Mouse (Mus musculus) neural tube, embryonic 13.5 days (tissue): ENCODE measurements at regions not wholly inside any gene's neighbourhood (a gene's known extent, or its start where the extent isn't known, plus 50 kb on each side); places are given as distances from the start of the nearest gene placed in this dataset.

Experiments
- ATAC-seq: fragments of 200-750 bp; cut with Nextera tagmentation; 2 replicates; pipeline ENCODE4 v1.8.0; 2017; ENCODE audit warnings: low read depth, mild to moderate bottlenecking, moderate TSS enrichment, moderate library complexity
- H3K27ac ChIP-seq: fragments of 300-500 bp; sonication (generic); replicated peaks from 2 replicates; pipeline ENCODE4 v1.5.1; 2015; ENCODE audit warnings: moderate library complexity, mild to moderate bottlenecking, inconsistent platforms
- H3K27me3 ChIP-seq: fragments of 300-500 bp; sonication (generic); 2 replicates; pipeline ENCODE4 v1.6.1; 2015; ENCODE audit warnings: mild to moderate bottlenecking, inconsistent platforms
- H3K36me3 ChIP-seq: fragments of 300-500 bp; sonication (generic); 2 replicates; pipeline ENCODE4 v1.6.1; 2015; ENCODE audit warnings: mild to moderate bottlenecking, inconsistent platforms
- H3K4me1 ChIP-seq: fragments of 300-500 bp; sonication (generic); replicated peaks from 2 replicates; pipeline ENCODE4 v1.6.1; 2015; ENCODE audit warnings: inconsistent platforms
- H3K4me2 ChIP-seq: fragments of 300-500 bp; sonication (generic); 2 replicates; pipeline ENCODE4 v1.6.1; 2015; ENCODE audit warnings: inconsistent platforms, mild to moderate bottlenecking, moderate library complexity
- H3K4me3 ChIP-seq: fragments of 300-500 bp; sonication (generic); 2 replicates; pipeline ENCODE4 v1.5.1; 2015; ENCODE audit warnings: mild to moderate bottlenecking, inconsistent platforms
- H3K9ac ChIP-seq: fragments of 300-500 bp; sonication (generic); 2 replicates; pipeline ENCODE4 v1.6.1; 2015; ENCODE audit warnings: moderate library complexity, mild to moderate bottlenecking, inconsistent platforms
- H3K9me3 ChIP-seq: fragments of 300-500 bp; sonication (generic); 2 replicates; pipeline ENCODE4 v1.6.1; 2016; ENCODE audit warnings: inconsistent platforms
- whole genome bisulfite sequencing: fragments of 180-500 bp; shearing (Covaris S2); methylation state at CpG from one replicate; pipeline ENCODE4 v1.1.7; 2015; 5-methylcytosine and 5-hydroxymethylcytosine counted together

DNA sequence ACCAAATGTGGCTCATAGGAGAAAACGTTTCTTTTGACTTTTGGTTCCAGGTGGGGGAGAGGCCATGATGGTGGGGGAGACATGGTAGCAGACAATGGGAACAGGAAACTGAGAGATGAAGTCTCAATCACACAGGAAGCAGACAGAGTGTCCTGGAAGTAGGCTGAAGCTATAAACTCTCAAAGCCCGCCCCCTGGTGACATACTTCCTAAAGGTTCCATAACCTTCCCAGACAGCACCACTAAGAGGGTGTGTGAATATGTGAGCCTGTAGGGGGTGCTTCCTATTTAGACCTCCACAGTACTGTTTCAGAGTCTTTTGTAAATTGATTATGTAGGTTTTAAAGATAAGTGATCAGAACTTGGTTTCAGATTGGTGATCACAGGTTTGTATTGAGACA, 284.1 kb upstream of the Slc30a5 start:
- Histone ChIP-seq H3K9ac (no peak overlapping the region), H3K27ac (no peak overlapping the region), H3K4me2 (no peak overlapping the region), H3K27me3 (no peaks in the 10 kb centered on the region), H3K4me1 (no peaks in the 10 kb centered on the region), H3K36me3 (no peaks in the 10 kb centered on the region), H3K9me3 (no peaks in the 10 kb centered on the region), H3K4me3 (no peak overlapping the region)
- ATAC-seq, result no peak
- WGBS, result 82% methylated on average over 2 of the region's 2 CpGs

DNA sequence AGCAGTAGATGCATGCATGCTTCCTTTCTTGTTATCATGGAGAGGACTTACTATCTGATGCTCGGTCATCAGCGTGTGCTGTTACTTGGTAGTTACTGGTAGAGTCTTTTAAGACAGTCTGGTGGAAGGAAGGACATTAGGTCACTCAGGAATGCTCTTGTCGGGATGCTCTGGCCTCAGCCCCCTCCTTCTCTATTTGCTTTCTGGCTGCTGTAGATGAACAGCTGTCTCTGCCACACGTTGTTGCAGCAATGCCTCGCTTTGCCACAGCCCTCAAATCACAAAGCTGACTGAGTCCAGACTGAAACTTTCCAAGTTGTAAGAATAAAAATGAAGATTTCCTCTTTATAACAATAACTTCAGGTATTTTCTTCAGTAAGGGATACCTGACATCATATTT, 282.1 kb upstream of the Slc30a5 start:
- no peaks in the 10 kb centered on the region for H3K4me1 ChIP-seq
- no peak overlapping the region for H3K27ac ChIP-seq
- no peak overlapping the region for H3K4me3 ChIP-seq
- H3K9ac ChIP-seq, result no peak overlapping the region
- no peaks in the 10 kb centered on the region for H3K27me3 ChIP-seq
- no peaks in the 10 kb centered on the region for H3K9me3 ChIP-seq
- no peak for ATAC-seq
- no peaks in the 10 kb centered on the region for H3K36me3 ChIP-seq
- WGBS, result 78% methylated on average over 5 of the region's 5 CpGs
- H3K4me2 ChIP-seq, result no peak overlapping the region

- Histone ChIP-seq H3K4me1 (no peaks in the 10 kb centered on the region), H3K27me3 (no peaks in the 10 kb centered on the region), H3K4me3 (no peak overlapping the region), H3K9ac (no peak overlapping the region), H3K9me3 (no peaks in the 10 kb centered on the region), H3K36me3 (no peaks in the 10 kb centered on the region), H3K27ac (no peak overlapping the region), H3K4me2 (no peak overlapping the region)
- ATAC-seq, result no peak
- WGBS, result 85% methylated on average over 4 of the region's 4 CpGs
Observed at GRCm38 (mm10) chr13:101112176-101112575, 278.9 kb upstream of the Slc30a5 start.

- Histone ChIP-seq H3K4me1 (no peaks in the 10 kb centered on the region), H3K27me3 (no peaks in the 10 kb centered on the region), H3K4me2 (no peak overlapping the region), H3K4me3 (no peak overlapping the region), H3K36me3 (no peaks in the 10 kb centered on the region), H3K27ac (no peak overlapping the region), H3K9me3 (no peaks in the 10 kb centered on the region), H3K9ac (no peak overlapping the region)
- WGBS, result 90% methylated on average over 2 of the region's 2 CpGs
- ATAC-seq, result no peak
Observed at GRCm38 (mm10) chr13:101111773-101112172, 278.5 kb upstream of the Slc30a5 start.

DNA sequence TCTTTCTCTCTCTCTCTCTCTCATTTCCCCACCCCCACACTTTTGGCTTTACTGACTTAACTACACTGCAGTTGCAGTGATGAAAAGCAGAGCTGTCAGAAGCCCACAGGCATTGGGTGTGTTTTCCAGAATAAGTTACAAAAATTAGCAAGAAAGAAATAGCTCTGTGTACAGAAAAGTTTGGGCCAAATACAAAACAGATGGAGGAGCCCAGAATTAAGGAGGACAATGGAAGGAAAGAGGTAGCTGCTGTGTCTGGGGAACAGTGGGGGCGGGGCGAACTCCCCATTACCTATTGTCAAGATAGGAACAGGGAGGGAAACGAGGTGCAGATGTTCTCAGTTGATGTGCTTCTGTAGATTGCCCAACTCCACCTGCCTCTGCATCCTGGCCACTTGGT, 267.4 kb upstream of the Slc30a5 start:
- Histone ChIP-seq H3K27ac (no peak overlapping the region), H3K27me3 (no peaks in the 10 kb centered on the region), H3K4me3 (no peak overlapping the region), H3K9ac (no peak overlapping the region), H3K36me3 (no peaks in the 10 kb centered on the region), H3K4me1 (no peaks in the 10 kb centered on the region), H3K4me2 (no peak overlapping the region), H3K9me3 (no peaks in the 10 kb centered on the region)
- ATAC-seq, result no peak
- 60% methylated on average over 3 of the region's 3 CpGs for WGBS

DNA sequence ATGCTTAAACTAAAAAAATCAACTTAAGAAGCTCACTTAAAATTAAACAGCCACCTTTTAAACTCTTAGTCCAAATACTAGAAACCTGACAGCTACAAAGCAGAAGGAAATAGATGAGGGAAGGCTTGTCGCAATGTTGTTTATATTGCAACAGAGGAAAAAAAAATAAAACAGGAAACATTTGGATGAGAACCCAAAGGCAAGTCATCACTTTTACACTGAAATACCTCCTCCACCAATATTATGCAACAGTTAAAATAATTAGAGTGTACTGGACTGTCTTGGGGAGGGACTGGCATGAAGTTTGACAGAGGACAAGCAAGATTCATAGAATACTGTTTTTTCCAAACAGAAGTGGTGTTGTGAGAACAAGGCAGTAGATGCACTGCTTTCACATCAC, 263.6 kb upstream of the Slc30a5 start:
- Histone ChIP-seq H3K27ac (no peak overlapping the region), H3K27me3 (no peaks in the 10 kb centered on the region), H3K9ac (no peak overlapping the region), H3K9me3 (no peaks in the 10 kb centered on the region), H3K4me1 (peaks cover 5% of the 10 kb centered on the region; the same call in 1 of the 2 replicates), H3K4me2 (no peak overlapping the region), H3K36me3 (no peaks in the 10 kb centered on the region), H3K4me3 (no peak overlapping the region)
- WGBS, result 83% methylated on average over 1 of the region's 1 CpGs
- ATAC-seq, result no peak

DNA sequence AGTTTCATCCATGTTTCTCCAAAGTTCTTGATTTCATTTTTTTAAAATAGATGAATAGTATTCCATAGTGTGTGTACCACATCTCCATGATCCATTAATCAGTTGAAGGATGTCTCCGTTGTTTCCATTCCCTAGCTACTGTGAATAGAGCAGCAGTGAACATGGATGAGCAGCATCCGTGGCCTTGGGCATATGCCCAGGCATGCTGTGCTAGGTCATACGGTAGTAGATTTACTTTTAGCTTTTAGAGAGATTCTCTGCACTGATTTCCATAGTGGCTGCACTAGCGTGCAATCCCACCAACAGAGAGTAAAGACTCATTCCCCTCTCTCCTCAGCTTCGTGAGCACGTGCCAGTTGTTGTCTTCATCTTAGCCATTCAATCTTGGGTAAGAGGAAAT, 263.0 kb upstream of the Slc30a5 start:
- 82% methylated on average over 6 of the region's 6 CpGs for WGBS
- ATAC-seq, result no peak

DNA sequence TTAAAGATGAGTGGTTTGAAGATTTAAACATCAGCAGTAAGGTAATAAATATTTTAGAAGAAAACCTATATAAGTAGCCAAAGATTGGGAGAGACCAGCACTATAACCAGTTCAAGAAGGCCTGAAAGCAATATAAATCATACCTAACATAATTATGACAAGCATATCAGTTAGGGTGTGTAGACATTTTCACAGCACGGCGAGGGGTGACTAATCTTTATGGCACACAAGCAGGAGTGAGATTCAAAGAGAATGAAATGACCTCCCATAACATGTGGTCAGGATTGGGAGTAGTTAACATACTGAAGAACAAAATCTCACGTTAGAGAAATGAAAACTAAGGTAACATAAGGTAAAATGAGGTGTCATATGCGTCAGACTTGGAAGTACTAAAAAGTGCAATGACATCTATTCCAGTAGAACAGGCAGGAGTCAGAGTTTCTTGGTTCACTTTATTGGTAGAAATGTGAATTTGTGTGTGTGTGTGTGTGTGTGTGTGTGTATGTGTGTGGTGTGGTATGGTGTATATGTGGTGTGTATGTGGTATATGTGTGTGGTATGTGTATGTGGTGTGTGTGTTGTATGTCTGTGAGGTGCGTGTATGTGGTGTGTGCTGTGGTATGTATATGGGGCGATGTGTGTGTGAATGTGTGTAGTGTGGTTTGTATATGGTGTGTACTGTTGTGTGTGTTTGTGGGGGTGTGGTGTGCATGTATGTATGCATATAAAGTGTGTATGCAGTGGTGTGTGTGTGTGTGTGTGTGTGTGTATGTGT, 262.0 kb upstream of the Slc30a5 start:
- Histone ChIP-seq H3K4me1 (peaks cover 5% of the 10 kb centered on the region; the same call in 1 of the 2 replicates), H3K36me3 (no peaks in the 10 kb centered on the region), H3K27ac (no peak overlapping the region), H3K9ac (no peak overlapping the region), H3K27me3 (no peaks in the 10 kb centered on the region), H3K4me3 (no peak overlapping the region), H3K4me2 (no peak overlapping the region), H3K9me3 (no peaks in the 10 kb centered on the region)
- 87% methylated on average over 6 of the region's 6 CpGs for WGBS
- no peak for ATAC-seq

More for the DNA sequence above, 263.0 kb upstream of the Slc30a5 start:
- peaks cover 5% of the 10 kb centered on the region; the same call in 1 of the 2 replicates for H3K4me1 ChIP-seq
- no peaks in the 10 kb centered on the region for H3K36me3 ChIP-seq
- H3K4me2 ChIP-seq, result no peak overlapping the region
- no peaks in the 10 kb centered on the region for H3K9me3 ChIP-seq
- H3K27ac ChIP-seq, result no peak overlapping the region
- no peak overlapping the region for H3K4me3 ChIP-seq
- no peaks in the 10 kb centered on the region for H3K27me3 ChIP-seq
- no peak overlapping the region for H3K9ac ChIP-seq

DNA sequence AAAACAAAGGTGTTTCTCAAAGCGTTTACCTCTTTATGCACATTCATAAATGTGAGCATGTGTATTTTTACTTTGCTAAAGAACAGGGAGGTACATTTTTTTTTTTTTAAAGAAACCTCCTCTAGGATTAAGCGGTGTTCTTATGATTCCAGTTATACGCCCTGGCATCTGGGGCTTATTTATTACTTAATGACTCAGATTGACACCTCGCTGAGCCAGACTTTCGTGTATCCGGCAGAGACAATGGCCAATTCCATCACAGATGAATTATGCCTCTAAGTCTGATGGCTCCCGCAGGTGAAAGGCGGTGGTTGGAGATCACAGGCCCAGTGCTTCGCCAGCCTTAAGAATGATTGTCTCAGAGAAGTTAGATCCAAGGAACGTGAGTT, 259.5 kb upstream of the Slc30a5 start:
- ATAC-seq, result no peak
- Histone ChIP-seq H3K27me3 (no peaks in the 10 kb centered on the region), H3K36me3 (no peaks in the 10 kb centered on the region), H3K4me1 (peaks cover 5% of the 10 kb centered on the region; the same call in 1 of the 2 replicates), H3K9ac (no peak overlapping the region), H3K4me3 (no peak overlapping the region), H3K9me3 (no peaks in the 10 kb centered on the region), H3K27ac (no peak overlapping the region), H3K4me2 (no peak overlapping the region)
- 68% methylated on average over 10 of the region's 10 CpGs for WGBS

DNA sequence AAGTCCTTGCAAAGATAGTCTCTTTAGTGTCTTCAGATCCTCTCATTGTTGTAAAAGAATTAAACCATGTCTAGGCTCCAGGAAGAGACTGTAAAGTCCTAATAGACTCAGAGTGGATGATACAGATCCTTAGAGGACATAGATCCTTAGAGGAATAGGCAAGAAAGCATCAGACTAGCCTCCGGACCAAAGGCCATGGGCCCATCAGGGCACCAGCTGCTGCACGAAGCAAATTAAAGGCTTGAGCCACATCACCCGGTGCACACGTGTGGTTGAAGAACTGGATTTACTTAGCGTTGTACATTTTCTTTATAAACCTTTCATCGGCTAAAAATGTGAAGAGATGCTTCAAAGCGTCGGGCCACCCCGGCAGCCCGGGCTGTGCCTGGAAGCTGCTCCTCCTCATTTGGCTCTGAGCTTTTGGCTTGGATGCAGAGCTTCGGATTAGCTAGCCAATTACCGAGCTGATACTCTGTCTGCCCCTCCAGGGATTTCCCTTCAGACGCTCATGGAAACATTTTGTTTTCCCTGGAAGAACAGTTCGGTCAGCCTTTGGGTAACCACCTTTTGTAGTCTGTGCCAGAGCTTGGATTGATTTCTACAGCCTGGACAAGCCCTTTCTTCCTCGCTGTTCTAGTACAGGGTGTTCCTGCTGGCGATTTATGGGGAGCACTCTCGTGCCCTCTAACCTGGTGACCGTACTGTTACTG, 259.0 kb upstream of the Slc30a5 start:
- H3K9me3 ChIP-seq, result no peaks in the 10 kb centered on the region
- ATAC-seq, result no peak
- H3K4me3 ChIP-seq, result no peak overlapping the region
- 69% methylated on average over 18 of the region's 18 CpGs for WGBS
- peaks cover 5% of the 10 kb centered on the region; the same call in 1 of the 2 replicates for H3K4me1 ChIP-seq
- no peak overlapping the region for H3K27ac ChIP-seq
- no peaks in the 10 kb centered on the region for H3K27me3 ChIP-seq
- no peak overlapping the region for H3K4me2 ChIP-seq
- H3K9ac ChIP-seq, result no peak overlapping the region
- no peaks in the 10 kb centered on the region for H3K36me3 ChIP-seq

DNA sequence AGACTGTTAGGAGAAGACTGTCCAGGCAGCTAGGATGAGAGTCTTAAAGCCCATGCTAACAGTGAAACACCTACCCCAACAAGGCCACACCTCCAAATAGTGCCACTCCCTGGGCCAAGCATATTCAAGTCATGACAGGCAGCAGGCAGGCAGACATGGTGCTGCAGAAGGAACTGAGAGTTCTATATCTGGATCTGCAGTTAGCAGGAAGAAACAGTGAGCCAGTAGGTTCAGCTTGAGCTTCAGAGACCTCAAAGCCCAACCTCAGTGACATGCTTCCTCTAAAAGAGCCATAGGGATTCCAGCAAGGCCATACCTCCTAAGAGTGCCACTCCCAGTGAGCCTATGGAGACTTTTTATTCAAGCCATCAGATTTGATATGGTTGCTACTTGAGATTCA, 252.0 kb upstream of the Slc30a5 start:
- ATAC-seq, result no peak
- no peaks in the 10 kb centered on the region for H3K36me3 ChIP-seq
- no peak overlapping the region for H3K27ac ChIP-seq
- no peaks in the 10 kb centered on the region for H3K4me1 ChIP-seq
- no peaks in the 10 kb centered on the region for H3K27me3 ChIP-seq
- H3K9ac ChIP-seq, result no peak overlapping the region
- no peaks in the 10 kb centered on the region for H3K9me3 ChIP-seq
- H3K4me2 ChIP-seq, result no peak overlapping the region
- H3K4me3 ChIP-seq, result no peak overlapping the region

DNA sequence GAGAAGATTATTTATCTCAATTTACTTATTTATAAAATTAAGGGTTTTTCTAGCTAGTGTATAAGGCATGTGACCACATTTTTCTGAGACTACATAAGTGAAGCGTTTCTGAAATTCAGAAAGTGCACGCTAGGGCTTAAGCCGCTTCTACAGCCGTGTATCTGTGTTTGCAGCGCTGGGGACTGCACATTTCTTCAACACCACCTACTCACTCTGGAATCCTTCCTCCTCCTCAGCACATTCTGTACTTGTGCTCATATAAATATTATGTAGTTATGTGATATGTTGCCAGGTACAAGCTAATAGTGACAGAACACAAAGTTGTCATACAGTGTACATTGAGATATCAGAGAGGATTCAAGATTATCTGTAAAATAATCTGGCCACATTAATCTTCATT, 251.0 kb upstream of the Slc30a5 start:
- Histone ChIP-seq H3K4me1 (no peaks in the 10 kb centered on the region), H3K9me3 (no peaks in the 10 kb centered on the region), H3K27me3 (no peaks in the 10 kb centered on the region), H3K4me3 (no peak overlapping the region), H3K36me3 (no peaks in the 10 kb centered on the region), H3K27ac (no peak overlapping the region), H3K9ac (no peak overlapping the region), H3K4me2 (no peak overlapping the region)
- WGBS, result 94% methylated on average over 5 of the region's 5 CpGs
- ATAC-seq, result no peak

- WGBS, result 86% methylated on average over 1 of the region's 1 CpGs
- Histone ChIP-seq H3K27ac (no peak overlapping the region), H3K9me3 (no peaks in the 10 kb centered on the region), H3K36me3 (no peaks in the 10 kb centered on the region), H3K9ac (no peak overlapping the region), H3K4me1 (no peaks in the 10 kb centered on the region), H3K4me3 (no peak overlapping the region), H3K27me3 (no peaks in the 10 kb centered on the region), H3K4me2 (no peak overlapping the region)
- ATAC-seq, result no peak
Observed at GRCm38 (mm10) chr13:101083416-101083815, 250.2 kb upstream of the Slc30a5 start.
